Mouse (Mus musculus) kidney, embryonic 16.5 days (tissue): Measurements from ENCODE around the gene Tbx3. TPM values are rescaled to one million over a fixed set of nuclear protein-coding genes. Genes with fewer than 3 reads are reported as not detected.
A peak's percentile ranks its signal among the peaks of the same experiment; 100 is the strongest.

Source experiments
- ATAC-seq: fragments of 200-750 bp; cut with Nextera tagmentation; 2 replicates; pipeline ENCODE4 v1.8.0; 2017; ENCODE audit warnings: moderate TSS enrichment; ENCODE audit not compliant: low FRiP score, low TSS enrichment
- H3K27ac ChIP-seq: fragments of 300-500 bp; sonication (generic); 2 replicates; pipeline ENCODE4 v1.5.1; 2014; ENCODE audit warnings: low read length
- H3K27me3 ChIP-seq: fragments of 300-500 bp; sonication (generic); 2 replicates; pipeline ENCODE4 v1.6.1; 2014; ENCODE audit warnings: low read length, control low read depth, mixed read lengths; ENCODE audit not compliant: insufficient read depth
- H3K36me3 ChIP-seq: fragments of 300-500 bp; sonication (generic); 2 replicates; pipeline ENCODE4 v1.6.1; 2014; ENCODE audit warnings: low read length, control low read depth, mixed read lengths; ENCODE audit not compliant: insufficient read depth
- H3K4me1 ChIP-seq: fragments of 300-500 bp; sonication (generic); 2 replicates; pipeline ENCODE4 v1.6.1; 2014; ENCODE audit warnings: low read length, control low read depth, mixed read lengths; ENCODE audit not compliant: insufficient read depth
- H3K4me2 ChIP-seq: fragments of 300-500 bp; sonication (generic); replicated peaks from 2 replicates; pipeline ENCODE4 v1.6.1; 2014; ENCODE audit warnings: low read depth, low read length
- H3K4me3 ChIP-seq: fragments of 300-500 bp; sonication (generic); 2 replicates; pipeline ENCODE4 v1.5.1; 2014; ENCODE audit warnings: mild to moderate bottlenecking, low read length
- H3K9ac ChIP-seq: fragments of 300-500 bp; sonication (generic); replicated peaks from 2 replicates; pipeline ENCODE4 v1.6.1; 2014; ENCODE audit warnings: low read length
- H3K9me3 ChIP-seq: fragments of 300-500 bp; sonication (generic); 2 replicates; pipeline ENCODE4 v1.6.1; 2016; ENCODE audit warnings: low read length, control low read depth
- WGBS: fragments of 180-500 bp; shearing (Covaris S2); extraction: QIAGEN DNeasy Blood & Tissue Kit; methylation state at CpG from one replicate; pipeline ENCODE4 v1.1.7; 2014; 5-methylcytosine and 5-hydroxymethylcytosine counted together
- polyA plus RNA-seq: library from polyadenylated mRNA; unstranded; fragments of >200 nt; fragmentation: Nextera tagmentation; extraction: Ambion mirVana; gene quantifications from 2 replicates; pipeline ENCODE4 v1.2.1, GENCODE M21; 2015

Tbx3 gene
- polyA plus RNA-seq, 1 experiment from 2014 or later, result 52.6 TPM

GRCm38 (mm10) chr5:119638300-119638699 is 32.2 kb upstream of the Tbx3 start:
- ATAC-seq, result no peak
- Histone ChIP-seq H3K9me3 (no peaks in the 10 kb centered on the region), H3K27ac (no peak overlapping the region), H3K4me3 (no peak overlapping the region), H3K4me1 (peaks cover 11% of the 10 kb centered on the region), H3K36me3 (no peaks in the 10 kb centered on the region), H3K4me2 (no peak overlapping the region), H3K27me3 (peaks cover 20% of the 10 kb centered on the region; the same call in 1 of the 2 replicates), H3K9ac (no peak overlapping the region)
- 35% methylated on average over 12 of the region's 12 CpGs for WGBS

- peaks cover 16% of the 10 kb centered on the region for H3K4me1 ChIP-seq
- H3K9ac ChIP-seq, result no peak overlapping the region
- no peak for ATAC-seq
- no peak overlapping the region for H3K27ac ChIP-seq
- H3K27me3 ChIP-seq, result peaks cover 21% of the 10 kb centered on the region; the same call in 1 of the 2 replicates
- no peak overlapping the region for H3K4me3 ChIP-seq
- no peaks in the 10 kb centered on the region for H3K36me3 ChIP-seq
- no peak overlapping the region for H3K4me2 ChIP-seq
- WGBS, result 73% methylated on average over 9 of the region's 9 CpGs
- H3K9me3 ChIP-seq, result no peaks in the 10 kb centered on the region
Observed at GRCm38 (mm10) chr5:119641094-119641493, 29.4 kb upstream of the Tbx3 start.

GRCm38 (mm10) chr5:119641714-119642113 is 28.8 kb upstream of the Tbx3 start:
- Histone ChIP-seq H3K9me3 (no peaks in the 10 kb centered on the region), H3K27me3 (peaks cover 23% of the 10 kb centered on the region; the same call in 1 of the 2 replicates)
- WGBS, result 21% methylated on average over 3 of the region's 3 CpGs

GRCm38 (mm10) chr5:119646965-119647364 is 23.5 kb upstream of the Tbx3 start:
- no peak for ATAC-seq
- Histone ChIP-seq H3K9me3 (no peaks in the 10 kb centered on the region), H3K4me2 (no peak overlapping the region), H3K27me3 (peaks cover 33% of the 10 kb centered on the region), H3K4me1 (0 out of 2 replicates have a peak, but pooled peaks cover 4% of the 10 kb centered on the region), H3K9ac (no peak overlapping the region), H3K27ac (no peak overlapping the region), H3K36me3 (no peaks in the 10 kb centered on the region), H3K4me3 (no peak overlapping the region)
- WGBS, result 72% methylated on average over 2 of the region's 2 CpGs

More at GRCm38 (mm10) chr5:119641714-119642113, 28.8 kb upstream of the Tbx3 start:
- H3K27ac ChIP-seq, result no peak overlapping the region
- no peaks in the 10 kb centered on the region for H3K36me3 ChIP-seq
- H3K4me3 ChIP-seq, result no peak overlapping the region
- H3K9ac ChIP-seq, result no peak overlapping the region
- no peak overlapping the region for H3K4me2 ChIP-seq
- peaks cover 16% of the 10 kb centered on the region for H3K4me1 ChIP-seq
- ATAC-seq, result no peak

GRCm38 (mm10) chr5:119651135-119651965 is 19.1 kb upstream of the Tbx3 start:
- Histone ChIP-seq H3K9ac (no peak overlapping the region), H3K36me3 (no peaks in the 10 kb centered on the region), H3K27me3 (peaks cover 59% of the 10 kb centered on the region), H3K9me3 (no peaks in the 10 kb centered on the region), H3K4me3 (no peak overlapping the region), H3K4me1 (no peaks in the 10 kb centered on the region), H3K4me2 (no peak overlapping the region), H3K27ac (no peak overlapping the region)
- ATAC-seq, result no peak
- WGBS, result 23% methylated on average over 13 of the region's 13 CpGs

- Histone ChIP-seq H3K36me3 (no peaks in the 10 kb centered on the region), H3K27me3 (peaks cover 89% of the 10 kb centered on the region), H3K4me1 (no peaks in the 10 kb centered on the region), H3K27ac (no peak overlapping the region), H3K9me3 (no peaks in the 10 kb centered on the region), H3K4me3 (no peak overlapping the region), H3K4me2 (no peak overlapping the region), H3K9ac (no peak overlapping the region)
- 15% methylated on average over 7 of the region's 7 CpGs for WGBS
- ATAC-seq, result no peak
Observed at GRCm38 (mm10) chr5:119656354-119656753, 14.1 kb upstream of the Tbx3 start.

GRCm38 (mm10) chr5:119656856-119657255 is 13.6 kb upstream of the Tbx3 start:
- WGBS, result 6% methylated on average over 21 of the region's 21 CpGs
- Histone ChIP-seq H3K27me3 (peaks cover 88% of the 10 kb centered on the region), H3K36me3 (no peaks in the 10 kb centered on the region), H3K9me3 (no peaks in the 10 kb centered on the region), H3K27ac (no peak overlapping the region), H3K4me2 (0 out of 2 replicates have a peak overlapping the region, but pooled peaks have one; percentile 8), H3K4me1 (no peaks in the 10 kb centered on the region), H3K9ac (0 out of 2 replicates have a peak overlapping the region, but pooled peaks have one; percentile 22), H3K4me3 (no peak overlapping the region)
- no peak for ATAC-seq

GRCm38 (mm10) chr5:119657362-119657761 is 13.1 kb upstream of the Tbx3 start:
- no peak for ATAC-seq
- Histone ChIP-seq H3K4me1 (no peaks in the 10 kb centered on the region), H3K9ac (no peak overlapping the region), H3K27ac (no peak overlapping the region), H3K27me3 (peaks cover 90% of the 10 kb centered on the region), H3K9me3 (no peaks in the 10 kb centered on the region), H3K4me3 (no peak overlapping the region), H3K36me3 (no peaks in the 10 kb centered on the region), H3K4me2 (no peak overlapping the region)
- WGBS, result 12% methylated on average over 6 of the region's 6 CpGs

- whole genome bisulfite sequencing, result 9% methylated on average over 6 of the region's 6 CpGs
Observed at GRCm38 (mm10) chr5:119657804-119658203, 12.7 kb upstream of the Tbx3 start.

GRCm38 (mm10) chr5:119658396-119658795 is 12.1 kb upstream of the Tbx3 start:
- Histone ChIP-seq H3K36me3 (no peaks in the 10 kb centered on the region), H3K9ac (no peak overlapping the region), H3K4me1 (no peaks in the 10 kb centered on the region), H3K9me3 (no peaks in the 10 kb centered on the region), H3K27me3 (peaks cover 95% of the 10 kb centered on the region), H3K27ac (no peak overlapping the region), H3K4me3 (no peak overlapping the region), H3K4me2 (no peak overlapping the region)
- ATAC-seq, result no peak
- WGBS, result 8% methylated on average over 5 of the region's 5 CpGs

More at GRCm38 (mm10) chr5:119657804-119658203, 12.7 kb upstream of the Tbx3 start:
- no peak overlapping the region for H3K4me3 ChIP-seq
- peaks cover 89% of the 10 kb centered on the region for H3K27me3 ChIP-seq
- no peaks in the 10 kb centered on the region for H3K9me3 ChIP-seq
- no peak overlapping the region for H3K4me2 ChIP-seq
- no peak for ATAC-seq
- no peaks in the 10 kb centered on the region for H3K4me1 ChIP-seq
- H3K36me3 ChIP-seq, result no peaks in the 10 kb centered on the region
- H3K9ac ChIP-seq, result no peak overlapping the region
- no peak overlapping the region for H3K27ac ChIP-seq
